Mouse (Mus musculus) ES-E14 (cell line): ENCODE data around the gene Phox2a. TPM values are rescaled to one million over a fixed set of nuclear protein-coding genes. Genes with fewer than 3 reads are reported as not detected.

Experiments
- DNase-seq: peaks from one replicate; pipeline ENCODE4 v3.0.0-alpha.2; 2013; ENCODE audit warnings: low read depth, low spot score
- H3K27ac ChIP-seq: 2 replicates; pipeline ENCODE4 v1.5.1; 2012; ENCODE audit warnings: low read depth, mild to moderate bottlenecking, low read length, moderate library complexity, mixed read lengths; ENCODE audit not compliant: poor library complexity, insufficient read depth, severe bottlenecking
- H3K36me3 ChIP-seq: 2 replicates; pipeline ENCODE4 v1.6.1; 2012; ENCODE audit warnings: mild to moderate bottlenecking, low read length, moderate library complexity, mixed read lengths; ENCODE audit not compliant: control insufficient read depth, poor library complexity, insufficient read depth, severe bottlenecking
- H3K4me1 ChIP-seq, 2 experiments: fragments of 150-350 bp in 1 of 2; sonication (generic) in 1 of 2; 2 replicates each; pipeline ENCODE4 v1.6.1; 2012; ENCODE audit warnings: low read length in 2 of 2, mild to moderate bottlenecking in 1 of 2, mixed read lengths in 1 of 2; ENCODE audit not compliant: control insufficient read depth in 2 of 2, insufficient read depth in 2 of 2, poor library complexity in 1 of 2
- H3K4me3 ChIP-seq, 2 experiments: fragments of 150-350 bp in 1 of 2; sonication (generic) in 1 of 2; 2 replicates each; pipeline ENCODE4 v1.5.1; 2012; ENCODE audit warnings: low read length in 2 of 2, low read depth in 1 of 2, mild to moderate bottlenecking in 1 of 2, mixed read lengths in 1 of 2; ENCODE audit not compliant: insufficient read depth in 1 of 2, poor library complexity in 1 of 2, severe bottlenecking in 1 of 2
- H3K9ac ChIP-seq: 2 replicates; pipeline ENCODE4 v1.6.1; 2012; ENCODE audit warnings: low read depth, mild to moderate bottlenecking, low read length, mixed read lengths; ENCODE audit not compliant: poor library complexity, insufficient read depth, severe bottlenecking
- H3K9me3 ChIP-seq: fragments of 150-350 bp; sonication (generic); 2 replicates; pipeline ENCODE4 v1.6.1; 2012; ENCODE audit warnings: low read depth, mild to moderate bottlenecking, low read length; ENCODE audit not compliant: control insufficient read depth, insufficient read depth
- CHD2 ChIP-seq: IDR thresholded peaks from 2 replicates; pipeline ENCODE4 v1.6.1; 2014; ENCODE audit warnings: mild to moderate bottlenecking, low read depth, low read length, inconsistent platforms
- HCFC1 ChIP-seq: IDR thresholded peaks from 2 replicates; pipeline ENCODE4 v1.6.1; 2012; ENCODE audit warnings: low read length, inconsistent platforms, borderline replicate concordance; ENCODE audit not compliant: insufficient read depth
- MAFK ChIP-seq: IDR thresholded peaks from 2 replicates; pipeline ENCODE4 v1.6.1; 2014; ENCODE audit warnings: mild to moderate bottlenecking, low read depth, low read length, inconsistent platforms; ENCODE audit not compliant: insufficient read depth
- ZC3H11A ChIP-seq: IDR thresholded peaks from 2 replicates; pipeline ENCODE4 v1.6.1; 2012; ENCODE audit warnings: low read depth, mild to moderate bottlenecking, inconsistent platforms, low read length, borderline replicate concordance
- ZNF384 ChIP-seq: IDR thresholded peaks from 2 replicates; pipeline ENCODE4 v1.6.1; 2012; ENCODE audit warnings: low read depth, low read length, inconsistent platforms
- in situ Hi-C, 2 experiments: fragments of 600-800 bp; cut with MboI; formaldehyde crosslinking; loops; one replicate each; pipeline ENCODE4 v1.15.1; 2025; ENCODE audit warnings: low sequenced_read_pairs in 2 of 2, inconsistent platforms in 1 of 2; ENCODE audit not compliant: unreplicated experiment in 2 of 2
- total RNA-seq: library from RNA; depleted of rRNA; stranded (reverse); fragments of 300-350 nt; gene quantifications from 2 replicates; pipeline ENCODE4 v1.2.3, GENCODE M21; 2012

Phox2a gene
- total RNA-seq, 1 experiment = 1.1 TPM

DNA sequence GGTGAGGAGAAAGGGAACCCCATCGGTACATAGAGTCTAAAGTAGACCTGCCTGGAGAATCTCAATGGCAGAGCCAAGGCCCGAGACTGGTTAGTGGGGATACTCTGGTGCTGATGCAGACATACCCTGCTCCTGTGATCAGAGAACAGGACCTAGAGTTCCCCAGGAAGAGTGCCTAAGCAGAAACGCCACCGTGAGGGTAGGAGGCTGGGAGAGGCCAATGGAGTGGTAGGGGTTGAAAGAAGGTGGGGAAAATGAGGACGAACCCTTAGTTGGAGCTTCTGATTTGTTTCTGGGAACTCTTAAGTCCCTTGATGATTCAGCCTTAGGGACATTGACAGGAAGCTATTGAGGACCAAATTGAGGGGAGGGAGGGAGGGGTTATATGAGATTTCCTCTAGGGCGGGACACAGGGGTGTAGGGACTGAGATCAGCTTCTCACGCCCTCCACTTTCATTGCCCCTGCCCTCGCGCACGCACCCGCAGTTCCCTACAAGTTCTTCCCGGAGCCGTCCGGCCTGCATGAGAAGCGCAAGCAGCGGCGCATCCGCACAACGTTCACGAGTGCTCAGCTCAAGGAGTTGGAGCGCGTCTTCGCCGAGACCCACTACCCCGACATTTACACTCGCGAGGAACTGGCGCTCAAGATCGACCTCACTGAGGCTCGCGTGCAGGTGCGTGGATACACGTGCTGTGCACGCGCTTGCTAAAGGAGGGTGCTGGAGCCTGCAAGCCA, 2.4 kb downstream of the Phox2a start:
- Histone ChIP-seq H3K4me1 (peaks cover 5 to 22% of the 10 kb centered on the region in 2 experiments; a peak in 3 of 4 replicates), H3K9me3 (no peaks in the 10 kb centered on the region), H3K9ac (peak overlapping the region; percentile 5; the same call in 1 of the 2 replicates), H3K4me3 (peak overlapping the region; percentile 61 to 69), H3K36me3 (peaks cover 10% of the 10 kb centered on the region), H3K27ac (no peak overlapping the region)
- DNase-seq = no peak
- TF ChIP-seq MAFK (no peak), CHD2 (no peak), ZC3H11A (no peak), ZNF384 (no peak), HCFC1 (no peak)
- in situ Hi-C loops = no loop called here

DNA sequence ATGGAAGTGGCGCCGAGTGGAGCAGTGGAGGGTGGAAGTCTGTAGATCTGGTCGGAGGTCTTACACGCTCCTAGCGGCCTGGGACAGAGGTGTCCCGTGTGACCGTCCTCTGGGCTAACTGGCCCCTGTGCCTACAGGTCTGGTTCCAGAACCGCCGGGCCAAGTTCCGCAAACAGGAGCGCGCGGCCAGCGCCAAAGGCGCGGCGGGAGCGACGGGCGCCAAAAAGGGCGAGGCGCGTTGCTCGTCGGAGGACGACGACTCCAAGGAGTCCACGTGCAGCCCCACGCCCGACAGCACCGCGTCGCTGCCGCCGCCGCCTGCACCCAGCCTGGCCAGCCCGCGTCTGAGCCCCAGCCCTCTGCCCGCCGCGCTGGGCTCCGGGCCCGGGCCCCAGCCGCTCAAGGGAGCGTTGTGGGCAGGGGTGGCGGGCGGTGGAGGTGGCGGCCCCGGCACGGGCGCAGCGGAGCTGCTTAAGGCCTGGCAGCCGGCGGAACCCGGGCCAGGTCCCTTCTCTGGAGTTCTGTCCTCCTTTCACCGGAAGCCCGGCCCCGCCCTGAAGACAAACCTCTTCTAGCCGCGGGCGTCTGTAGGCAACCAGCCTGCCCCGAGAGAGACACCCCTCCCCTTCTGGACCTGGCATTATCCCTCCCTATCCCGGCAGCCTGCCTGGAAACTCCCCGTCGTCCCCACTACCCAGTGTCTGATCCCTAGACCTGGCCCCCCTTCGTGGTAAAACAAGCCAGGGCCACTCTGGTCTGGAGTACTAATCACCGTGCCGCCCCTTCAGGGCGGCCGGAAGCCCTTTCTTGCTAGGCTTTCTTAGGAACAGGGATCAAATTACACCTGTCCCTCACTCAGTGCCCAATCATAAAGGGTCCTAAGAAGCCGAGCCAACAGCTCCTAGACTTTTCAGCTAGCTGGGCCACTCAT, 3.7 kb downstream of the Phox2a start:
- TF ChIP-seq ZNF384 (no peak), CHD2 (no peak), ZC3H11A (no peak), HCFC1 (no peak), MAFK (no peak)
- H3K27ac ChIP-seq = peak overlapping the region; percentile 34
- peaks cover 21% of the 10 kb centered on the region for H3K36me3 ChIP-seq
- H3K4me3 ChIP-seq = peak overlapping the region; percentile 61 to 69
- H3K9ac ChIP-seq = peak overlapping the region; percentile 85
- peaks cover 5 to 22% of the 10 kb centered on the region in 2 experiments; a peak in 3 of 4 replicates for H3K4me1 ChIP-seq
- in situ Hi-C loops = no loop called here
- H3K9me3 ChIP-seq = no peaks in the 10 kb centered on the region
- peak; percentile 62 for DNase-seq

DNA sequence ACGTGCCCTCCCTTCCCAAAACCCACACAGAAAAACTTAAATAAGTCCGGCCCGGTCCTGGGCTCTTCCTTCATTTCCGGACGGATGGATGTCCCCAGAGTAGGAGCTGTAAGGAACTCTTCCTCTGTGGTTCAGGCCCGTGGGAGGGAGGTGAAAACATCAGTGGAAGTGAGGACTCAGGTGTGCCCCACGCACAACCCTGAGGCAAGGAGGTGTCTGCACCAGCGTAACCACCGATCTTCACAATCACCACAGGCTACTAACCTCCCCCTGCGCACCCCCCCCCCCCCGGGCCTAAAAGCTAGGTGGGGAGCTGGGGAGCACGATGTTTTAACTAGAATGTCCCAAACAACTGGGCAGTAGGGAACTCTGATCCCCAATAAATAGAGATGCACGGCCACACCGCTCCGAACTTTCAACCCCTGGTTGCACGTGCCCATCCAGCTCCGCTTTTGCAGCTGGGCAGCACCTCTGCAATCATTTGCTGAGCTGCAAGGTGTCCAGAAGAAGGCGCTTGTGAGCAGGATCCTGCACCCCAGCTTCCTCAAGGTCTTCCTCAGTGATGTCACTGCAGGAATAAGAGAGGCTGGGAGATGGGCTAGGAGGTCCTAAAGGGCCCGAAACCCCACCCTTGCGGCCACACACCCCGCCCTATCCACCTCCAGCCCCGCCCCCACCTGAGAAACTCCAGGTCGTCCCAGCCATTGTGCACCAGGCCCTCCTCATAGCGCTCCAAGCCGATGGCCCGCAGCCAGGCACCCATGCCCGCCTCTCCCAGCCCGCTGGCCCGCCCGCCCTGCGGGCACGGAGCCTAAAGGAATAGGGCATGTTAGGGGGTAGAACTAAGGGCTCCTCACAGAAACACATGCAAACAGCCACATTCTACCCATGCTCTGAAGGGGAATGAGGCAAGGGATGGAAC, 5.0 kb downstream of the Phox2a start:
- H3K36me3 ChIP-seq = peaks cover 29% of the 10 kb centered on the region
- peak overlapping the region; percentile 36; the same call in 1 of the 2 replicates for H3K9ac ChIP-seq
- no peaks in the 10 kb centered on the region for H3K9me3 ChIP-seq
- peaks cover 3 to 22% of the 10 kb centered on the region in 2 experiments; a peak in 3 of 4 replicates for H3K4me1 ChIP-seq
- in situ Hi-C loops = no loop called here
- DNase-seq = peak; percentile 63
- no peak overlapping the region for H3K27ac ChIP-seq
- TF ChIP-seq ZNF384 (no peak), CHD2 (no peak), ZC3H11A (no peak), MAFK (no peak), HCFC1 (no peak)
- H3K4me3 ChIP-seq = peak overlapping the region; percentile 13 to 61; a peak in 3 of 4 replicates
